Mouse (Mus musculus) right cerebral cortex, postnatal 36 days (tissue): ENCODE measurements around the gene 6030452D12Rik.

Experiments
- DNase-seq, 2 experiments: peaks; one replicate each; pipeline ENCODE4 v3.0.0; 2022; ENCODE audit warnings: low spot score in 2 of 2, mixed read lengths in 1 of 2

6030452D12Rik gene

DNA sequence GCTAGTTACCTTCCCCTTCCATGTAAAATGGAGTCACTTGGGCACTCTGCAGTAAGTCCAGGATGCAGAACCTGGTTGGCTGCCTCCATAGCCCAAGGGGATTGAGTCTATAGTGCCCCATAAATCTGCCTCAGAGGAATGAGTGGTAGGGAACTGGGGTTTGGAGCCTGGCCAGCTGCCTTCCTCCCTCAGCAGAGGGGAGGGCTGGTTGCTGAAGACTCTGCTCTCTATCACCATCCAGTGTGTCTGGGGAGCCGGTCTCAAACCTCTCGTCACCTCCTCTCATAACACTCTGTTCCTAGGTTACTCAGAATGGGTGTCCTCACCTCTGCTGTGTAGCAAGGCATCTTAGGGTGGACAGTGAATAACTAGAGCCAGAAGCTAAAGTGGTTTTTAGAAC is 16.3 kb downstream of the 6030452D12Rik start:
- no peak for DNase-seq

DNA sequence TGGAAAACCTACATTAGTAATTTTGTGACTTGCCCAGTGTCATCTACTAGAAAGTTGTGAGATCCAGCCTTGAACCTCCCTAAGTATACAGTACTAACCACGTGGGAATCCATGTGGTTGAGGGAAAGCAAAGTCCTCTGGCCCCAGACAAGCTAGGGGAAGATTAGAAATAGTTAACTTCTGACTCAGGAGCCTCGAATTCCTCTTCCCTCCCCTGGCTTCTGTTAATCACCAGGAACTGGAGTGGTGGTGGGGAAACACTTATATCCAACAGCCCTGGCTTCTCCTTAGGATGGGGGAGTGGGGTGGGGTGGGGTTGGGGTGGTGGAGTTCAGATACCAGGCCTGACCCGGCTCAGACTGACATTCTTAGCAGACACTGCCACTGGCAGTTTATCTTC is 18.4 kb downstream of the 6030452D12Rik start:
- no peak for DNase-seq

DNA sequence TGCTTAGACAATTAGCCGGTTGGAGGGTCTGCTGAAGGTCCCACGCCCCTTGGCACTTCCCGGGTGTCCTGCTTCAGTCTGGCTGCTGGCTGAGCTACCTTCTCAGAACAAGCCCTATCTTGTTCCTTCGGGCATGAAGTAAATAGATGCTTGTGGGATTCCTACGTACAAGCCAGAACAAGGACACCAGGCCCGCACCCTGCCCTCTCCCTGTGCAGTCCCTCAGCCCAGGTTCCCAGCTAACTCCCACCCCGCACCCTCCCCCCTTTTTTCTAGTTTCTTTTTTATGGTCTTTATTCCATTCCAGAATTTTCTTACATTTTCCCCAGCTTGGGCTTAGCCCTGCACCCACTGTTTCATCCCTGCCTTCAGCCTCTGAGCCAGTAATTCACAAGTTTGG is 20.3 kb downstream of the 6030452D12Rik start:
- DNase-seq = no peak

DNA sequence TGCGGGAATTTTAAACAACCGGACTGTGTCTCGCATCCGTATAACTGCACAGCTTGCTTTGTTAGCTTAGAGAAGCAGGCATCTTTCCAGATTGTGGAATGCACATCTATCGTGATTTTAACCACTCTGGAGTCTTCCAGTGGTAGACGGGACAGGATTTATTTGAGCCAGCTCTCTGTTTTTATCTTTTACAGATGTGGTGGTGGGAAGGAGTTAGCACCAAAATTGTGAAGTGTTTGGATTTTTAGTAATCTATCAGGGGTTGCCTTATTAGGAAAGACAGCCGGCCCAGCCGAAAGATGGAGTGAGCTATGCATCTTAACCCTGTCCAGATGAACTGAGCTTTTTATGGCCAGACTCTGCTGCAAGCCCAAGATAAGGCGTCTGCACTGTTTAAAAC is 21.5 kb downstream of the 6030452D12Rik start:
- no peak for DNase-seq

DNA sequence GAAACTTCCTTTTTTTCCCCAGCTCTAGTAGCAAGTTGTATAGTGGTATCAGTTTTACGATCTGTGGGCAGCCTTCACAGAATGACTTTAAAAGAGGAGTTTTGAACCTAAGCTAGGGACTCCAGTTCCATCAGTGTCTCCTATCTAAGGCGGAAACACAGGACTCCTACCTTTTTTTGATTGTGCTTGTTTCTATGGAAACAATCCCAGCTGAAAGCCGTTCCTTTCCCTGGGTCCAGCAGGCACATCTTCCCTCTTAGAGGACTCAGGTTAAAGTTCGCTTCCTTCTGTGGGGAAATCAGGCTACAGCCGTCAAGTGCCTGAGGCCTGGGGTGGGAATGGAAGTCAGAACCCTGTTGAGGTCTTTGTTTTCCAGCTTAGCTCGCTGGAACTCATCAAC is 26.4 kb downstream of the 6030452D12Rik start:
- no peak for DNase-seq

DNA sequence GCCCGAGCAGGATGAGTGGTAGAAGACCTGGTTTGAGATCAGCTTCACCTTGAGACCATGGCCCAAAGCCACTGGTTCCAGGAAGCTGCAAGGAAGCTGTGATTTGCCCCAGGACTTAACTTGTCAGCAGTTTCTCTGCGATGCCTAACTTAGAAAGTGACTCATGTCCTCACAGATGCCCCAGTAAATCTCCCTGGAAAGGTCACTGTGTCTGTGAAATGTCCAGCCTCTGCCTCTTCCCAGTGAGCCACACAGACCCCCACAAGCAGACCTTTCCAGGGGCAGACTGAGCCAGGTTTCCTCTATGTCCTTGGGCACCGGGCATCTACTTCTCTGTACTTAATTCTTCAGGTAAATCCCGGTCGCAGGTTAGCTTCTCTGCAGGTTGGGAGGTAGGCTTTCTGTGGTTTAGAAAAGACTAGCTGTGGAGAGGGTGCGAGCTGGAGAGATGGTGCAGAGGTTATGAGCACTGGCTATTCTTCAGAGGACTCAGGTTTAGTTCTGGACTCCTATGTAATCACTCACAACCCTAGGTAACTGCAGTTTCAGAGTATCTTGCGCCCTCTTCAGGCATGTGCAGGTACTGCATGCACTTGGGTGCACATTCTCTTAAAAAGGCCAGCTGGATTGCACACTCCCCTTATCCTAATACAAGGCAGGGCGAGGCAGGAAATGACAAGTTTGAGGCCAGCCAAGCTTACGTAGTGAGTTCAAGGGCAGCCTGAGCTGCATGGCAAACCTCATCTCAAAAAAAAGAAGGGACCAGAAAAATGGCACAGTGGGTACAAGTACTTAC is 27.1 kb downstream of the 6030452D12Rik start:
- DNase-seq = no peak

DNA sequence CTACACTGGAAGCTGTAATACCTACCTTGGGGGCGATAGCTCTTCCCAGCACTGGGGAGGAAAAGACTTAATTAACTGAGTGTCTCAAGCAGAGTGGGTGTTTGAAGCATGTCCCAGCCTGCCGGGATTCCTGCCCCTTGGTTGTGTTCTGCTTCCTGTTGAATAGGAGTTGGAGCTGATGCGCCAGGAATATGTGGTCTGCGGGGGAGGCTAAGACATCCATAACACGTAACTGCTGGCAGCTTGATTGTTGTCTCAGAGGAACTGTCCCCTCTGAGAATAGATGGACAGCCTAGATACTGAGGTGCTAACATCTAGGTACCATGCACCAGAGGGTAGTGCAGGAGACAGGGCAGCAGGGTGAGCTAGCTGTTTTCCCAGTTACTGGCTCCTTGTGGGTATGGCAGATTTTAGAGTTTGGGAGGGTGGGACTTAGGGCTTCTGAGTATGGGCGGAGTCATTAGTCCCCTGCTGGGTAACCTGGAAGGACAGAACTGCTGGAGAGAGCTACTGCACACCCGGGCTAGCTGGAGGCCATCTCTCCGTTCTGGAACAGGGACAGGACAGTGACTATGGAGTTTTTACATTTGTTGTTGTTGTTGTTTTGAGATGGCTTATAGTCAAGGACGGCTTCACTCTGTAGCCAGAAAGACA is 28.4 kb downstream of the 6030452D12Rik start:
- DNase-seq = no peak

DNA sequence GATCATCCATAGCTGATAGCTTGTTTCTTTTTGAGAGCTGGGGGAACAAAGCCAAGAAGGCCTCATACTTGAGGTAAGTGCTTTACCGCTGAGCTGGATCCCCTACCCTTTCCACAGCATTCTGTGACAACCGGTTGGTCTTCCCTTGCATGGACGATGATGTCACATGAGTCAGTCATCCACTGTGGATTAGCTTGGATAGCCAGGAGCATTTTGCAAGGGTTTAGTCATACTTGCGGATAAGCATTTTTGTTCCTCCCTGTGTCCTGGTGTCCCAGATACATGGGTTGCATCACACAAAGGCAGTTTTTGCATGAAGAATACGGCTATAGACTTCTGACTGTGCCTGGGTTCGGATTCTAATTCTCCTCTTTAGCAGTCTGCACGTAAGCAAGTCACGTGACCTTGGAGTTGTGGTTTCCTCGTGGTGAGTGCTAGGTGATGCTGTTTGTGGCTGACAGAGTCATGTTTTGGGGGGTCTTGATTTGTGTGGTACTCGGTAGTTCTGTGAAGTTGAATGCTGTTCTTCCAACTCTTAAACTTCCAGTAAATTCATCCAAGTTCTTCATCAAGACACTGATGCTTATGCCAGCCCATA is 29.7 kb downstream of the 6030452D12Rik start:
- DNase-seq = no peak

DNA sequence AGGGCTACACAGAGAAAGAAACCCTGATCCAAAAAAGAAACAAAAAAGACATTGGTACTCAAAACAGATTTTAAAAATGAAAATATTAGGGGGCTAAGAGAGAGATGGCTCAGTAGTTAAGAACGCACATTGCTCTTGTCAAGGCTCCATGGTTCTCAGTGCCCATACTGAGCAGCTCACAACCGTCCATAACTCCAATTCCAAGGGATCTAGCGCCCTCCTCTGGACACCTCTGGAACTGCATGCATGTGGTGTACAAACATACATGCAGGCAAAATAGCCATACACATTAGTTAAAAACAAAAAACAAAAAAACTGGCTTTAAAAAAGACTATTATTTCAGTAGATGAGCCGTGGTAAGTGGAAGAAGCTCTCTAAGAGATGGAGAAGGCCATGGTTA is 30.2 kb downstream of the 6030452D12Rik start:
- no peak for DNase-seq

DNA sequence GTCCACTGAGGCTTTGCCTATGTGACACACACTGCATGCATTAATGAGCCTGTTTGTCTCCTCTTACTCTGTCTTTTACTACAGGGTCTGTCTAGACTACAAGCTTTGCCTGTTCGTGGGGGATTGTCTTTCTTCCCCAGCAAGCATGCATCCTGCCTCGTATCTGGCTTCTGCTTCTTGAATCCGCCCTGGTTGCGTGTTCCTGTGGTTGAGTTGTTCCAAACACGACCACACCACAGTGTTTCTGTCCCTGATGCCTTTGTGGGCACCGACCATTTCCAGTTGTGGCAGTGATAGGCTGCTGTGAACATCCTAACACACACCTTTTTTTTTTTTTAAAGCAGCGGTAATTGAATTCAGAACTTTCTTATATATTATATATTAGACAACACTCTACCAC is 33.4 kb downstream of the 6030452D12Rik start:
- no peak for DNase-seq

DNA sequence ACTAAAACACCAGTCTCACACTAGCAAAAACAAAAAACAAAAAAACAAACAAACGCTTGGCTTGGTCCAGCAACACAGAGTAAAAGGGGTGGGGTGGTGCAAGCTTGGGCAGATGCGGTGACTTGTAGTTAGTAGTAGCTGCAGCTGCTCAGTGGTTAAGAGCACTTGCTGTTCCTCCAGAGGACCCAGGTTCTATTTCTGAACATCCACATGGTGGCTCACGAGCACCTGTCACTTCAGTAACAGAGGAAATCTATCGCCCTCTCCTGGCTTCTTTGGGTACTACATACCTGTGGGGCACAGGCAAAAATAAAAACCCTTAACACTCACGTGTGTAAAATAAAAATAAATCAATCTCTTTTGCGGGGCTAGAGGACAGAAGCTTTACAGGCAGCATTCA is 34.1 kb downstream of the 6030452D12Rik start:
- peak; percentile 8 to 10 for DNase-seq

DNA sequence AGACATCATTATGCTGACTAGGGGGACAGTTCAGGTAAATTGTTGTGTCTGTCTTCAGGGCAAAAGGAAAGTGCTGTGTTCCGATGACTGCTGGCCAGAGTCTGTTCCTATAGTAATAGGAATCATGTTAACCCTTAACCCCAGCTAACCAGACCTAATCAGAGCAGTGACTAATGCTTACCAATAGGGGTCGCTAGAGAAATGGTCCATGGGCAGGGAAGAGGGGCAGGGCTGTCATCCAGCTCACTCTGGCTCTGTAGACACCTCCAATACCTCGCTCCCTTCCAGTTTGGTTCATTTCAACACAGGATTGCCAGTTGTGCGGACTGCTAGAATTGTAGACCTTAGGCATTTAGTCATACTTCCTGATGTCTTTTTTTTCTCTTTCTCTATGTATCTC is 35.1 kb downstream of the 6030452D12Rik start:
- no peak for DNase-seq

DNA sequence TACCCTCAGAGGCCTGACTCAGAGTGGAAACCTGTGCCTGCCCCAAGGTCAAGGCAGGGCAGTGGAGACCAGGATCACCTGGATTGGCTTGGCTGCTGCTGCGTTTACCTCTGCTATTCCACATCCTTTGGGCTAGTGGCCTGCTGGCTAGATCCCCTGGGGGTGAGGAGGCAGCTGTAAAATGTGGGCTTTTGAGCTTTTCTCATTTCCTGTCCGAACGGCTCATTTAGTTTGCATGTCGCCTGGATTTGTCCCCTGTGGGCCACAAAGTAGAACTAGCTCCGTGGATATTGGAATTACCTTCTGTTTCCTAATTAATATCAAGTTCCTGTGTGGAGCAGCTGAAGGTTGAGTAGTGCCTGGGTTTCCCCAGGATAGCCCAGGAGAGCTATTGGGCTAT is 38.9 kb downstream of the 6030452D12Rik start:
- no peak for DNase-seq

DNA sequence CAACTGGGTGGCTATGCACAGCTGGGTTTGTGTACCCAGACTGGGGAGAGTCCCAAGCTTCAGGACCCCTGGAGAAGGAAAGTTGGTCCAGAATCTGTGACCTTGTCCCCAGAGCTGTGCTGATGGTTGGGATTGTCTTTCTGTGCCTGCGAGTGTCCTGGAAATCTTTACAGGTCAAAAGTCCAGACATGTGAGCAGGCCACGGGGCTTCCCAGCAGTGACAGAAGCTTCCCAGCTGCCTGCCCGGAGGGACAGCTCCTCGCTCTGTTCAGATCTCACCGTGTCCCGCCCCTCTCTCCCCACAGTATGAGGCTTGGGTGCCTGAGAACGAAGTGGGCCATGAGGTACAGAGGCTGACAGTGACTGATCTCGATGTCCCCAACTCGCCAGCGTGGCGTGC is 40.7 kb downstream of the 6030452D12Rik start:
- no peak for DNase-seq

DNA sequence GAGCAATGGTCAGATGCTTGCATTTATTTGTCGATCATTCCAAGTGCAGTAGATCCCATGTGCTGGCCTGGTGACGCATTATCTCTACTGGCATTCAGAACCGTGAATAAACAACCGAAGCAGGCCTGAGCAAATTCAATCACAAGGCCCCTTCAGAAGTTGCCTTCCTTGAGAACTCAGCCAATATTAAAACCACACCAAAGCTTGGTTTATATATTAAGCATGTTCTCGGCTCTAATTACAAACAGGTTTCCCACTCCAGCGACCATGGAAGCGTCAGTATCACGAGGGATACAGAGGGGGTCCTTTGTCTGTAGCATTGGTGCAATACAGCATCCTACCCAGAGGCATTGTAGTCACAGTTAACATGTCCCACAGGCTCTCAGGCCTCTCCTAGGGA is 42.7 kb downstream of the 6030452D12Rik start:
- DNase-seq = no peak

DNA sequence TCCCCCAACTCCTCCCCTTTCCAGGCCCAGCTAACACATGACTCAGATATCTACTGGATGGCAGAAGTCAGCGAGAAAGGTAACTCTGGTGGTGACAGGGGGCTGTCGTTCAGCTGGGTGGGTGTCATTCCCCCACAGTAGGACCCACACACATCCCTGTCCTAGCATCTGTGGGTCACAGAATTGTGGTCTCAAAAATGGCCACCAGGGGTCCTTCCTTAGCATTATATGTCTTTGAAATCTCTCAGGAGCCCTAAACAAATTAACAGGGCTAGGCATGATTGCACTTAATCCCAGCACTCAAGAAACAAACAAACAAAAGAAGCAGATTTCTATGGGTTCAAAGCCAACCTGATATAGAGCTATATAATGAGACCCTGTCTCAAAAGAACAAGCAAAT is 44.8 kb downstream of the 6030452D12Rik start:
- no peak for DNase-seq

DNA sequence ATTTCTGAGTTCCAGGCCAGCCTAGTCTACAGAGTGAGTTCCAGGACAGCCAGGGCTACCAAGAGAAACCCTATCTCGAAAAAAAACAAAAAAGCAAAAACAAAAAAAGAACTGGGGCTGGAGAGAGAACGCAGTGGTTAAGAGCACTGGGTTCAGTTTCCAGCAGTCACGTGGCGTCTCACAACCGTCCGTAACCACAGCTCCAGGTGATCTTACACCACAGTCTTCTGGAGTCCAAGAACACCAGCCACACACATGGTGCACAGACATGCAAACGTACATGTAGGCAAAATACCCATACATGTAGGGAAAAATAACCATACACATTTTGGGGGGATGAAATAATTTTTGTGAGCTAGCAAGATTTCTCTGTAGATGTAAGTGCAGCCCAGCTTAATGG is 46.4 kb downstream of the 6030452D12Rik start:
- no peak for DNase-seq

DNA sequence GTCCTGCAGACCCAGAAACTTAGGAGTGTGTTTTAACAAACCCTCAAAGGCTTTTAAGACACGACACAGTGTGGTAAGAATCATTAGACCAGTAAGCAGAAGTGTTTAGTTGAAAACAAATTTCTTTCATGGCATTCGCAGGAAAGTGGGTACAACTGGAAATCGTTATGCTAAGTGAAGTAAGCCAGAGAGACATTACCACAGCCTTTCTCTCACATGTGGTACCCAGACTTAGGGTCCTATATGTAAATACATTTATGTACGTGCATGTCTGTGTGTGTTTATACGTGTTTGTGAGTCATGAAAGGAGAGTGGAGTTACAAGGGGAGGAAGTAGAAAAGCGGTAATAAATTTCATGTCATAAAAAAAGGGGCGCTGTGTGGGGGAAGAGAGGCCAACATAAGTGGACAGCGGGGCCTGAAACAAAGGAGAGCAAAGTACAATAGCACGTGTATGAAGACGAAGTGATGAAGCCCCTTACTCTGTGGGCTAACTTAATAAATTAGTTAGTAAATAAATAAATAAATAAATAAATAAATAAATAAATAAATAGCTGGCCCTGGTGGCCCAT is 48.1 kb downstream of the 6030452D12Rik start:
- DNase-seq = no peak

DNA sequence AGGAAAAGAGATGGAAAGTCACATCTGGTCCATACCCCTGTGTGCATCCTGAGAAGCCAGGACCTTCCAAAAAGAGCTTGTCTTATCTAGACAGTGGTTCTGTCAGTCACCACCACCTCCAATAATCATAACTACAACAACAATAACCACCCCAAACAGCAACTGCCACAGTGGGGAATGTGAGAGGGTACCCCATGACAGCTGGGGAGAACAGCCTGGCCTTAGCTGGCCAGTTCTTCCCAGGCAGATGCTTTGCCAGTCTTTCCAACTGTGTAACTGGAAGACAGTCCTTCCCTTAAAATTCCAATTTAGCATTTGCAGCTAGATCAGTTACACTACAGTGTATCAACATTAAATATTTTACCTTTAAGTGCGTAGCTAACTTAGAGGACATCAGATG is 50.6 kb downstream of the 6030452D12Rik start:
- no peak for DNase-seq

DNA sequence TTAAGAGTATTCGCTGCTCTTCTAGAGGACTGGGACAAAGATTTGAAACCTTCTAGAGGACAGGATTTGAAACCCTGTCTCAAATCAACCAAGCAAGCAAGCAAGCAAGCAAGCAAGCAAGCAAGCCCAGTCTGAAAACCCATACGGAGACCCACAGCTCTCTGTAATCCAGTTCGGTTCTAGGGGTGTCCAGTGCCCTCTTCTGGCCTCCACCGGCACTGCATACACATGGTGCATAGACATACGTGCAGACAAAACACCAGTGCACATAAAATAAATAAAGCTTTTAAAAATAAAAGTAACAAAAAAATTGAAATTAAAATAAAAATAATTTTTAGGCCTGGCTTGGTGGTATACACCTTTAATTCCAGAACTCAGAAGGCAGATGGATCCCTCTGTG is 53.7 kb downstream of the 6030452D12Rik start:
- no peak for DNase-seq

DNA sequence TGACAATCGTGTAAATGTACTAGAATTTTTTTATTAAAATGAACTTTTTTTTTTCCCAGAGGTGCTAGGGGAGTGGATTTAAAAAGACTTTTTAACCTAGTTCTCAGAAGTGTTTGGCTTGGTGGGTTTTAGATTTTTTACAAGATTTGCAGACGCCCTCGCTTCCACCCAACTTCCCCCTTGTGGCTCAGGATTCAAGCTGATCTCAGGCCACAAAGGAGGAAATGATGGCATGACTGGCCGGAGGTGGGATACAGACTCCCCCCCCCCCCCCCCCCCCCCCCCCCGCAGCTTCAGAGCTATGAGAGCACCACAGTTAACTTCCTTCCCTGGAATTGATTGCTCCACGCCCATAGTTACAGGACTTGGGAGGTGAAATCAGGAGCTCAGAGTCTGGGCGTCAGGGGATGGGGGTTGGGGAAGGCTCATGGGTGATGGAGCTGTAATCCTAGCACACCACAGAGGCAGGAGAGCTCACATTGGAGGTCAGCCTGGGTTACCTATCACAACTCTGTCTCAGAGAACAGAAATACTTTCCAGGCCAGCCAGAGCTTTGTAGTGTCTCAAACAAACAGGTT is 55.8 kb downstream of the 6030452D12Rik start:
- DNase-seq = no peak
